ENCODE assay signal across 19 mouse cellular contexts in genomic region chr2:62549659-62550058, GRCm38 (mm10). TPM values are rescaled to one million over a fixed set of nuclear protein-coding genes. Genes with fewer than 3 reads are reported as not detected.
DNase-seq lines count a peak whose midpoint lies in the region; ATAC-seq and TF ChIP-seq lines count a peak whose summit lies in the region.
"Had no signal": no experiment of that assay in that cellular context is flagged by ENCODE, and none has a peak within 500 bp of the region (broad histone marks: within the 10 kb centered on the region; RNA-seq: fewer than 3 reads in every experiment).

No protein-coding gene starts in this region.

- no peak overlapping the region for H3K27ac ChIP-seq in heart, embryonic 11.5 days (ENCODE audit: low read depth, low read length)
- no peak overlapping the region for H3K27ac ChIP-seq in liver, embryonic 14.5 days
- H3K27ac ChIP-seq: hindbrain, embryonic 13.5 days; limb, embryonic 13.5 days; macrophage had no signal

- no peak for TF ChIP-seq EP300 in liver, embryonic 14.5 days (IDR thresholded peaks at IDR 0.05; ENCODE audit: low read depth)

- no peaks in the 10 kb centered on the region for H3K9me3 ChIP-seq in heart, embryonic 11.5 days (replicated peaks; ENCODE audit: control insufficient read depth, low read length)
- H3K9me3 ChIP-seq in liver, embryonic 14.5 days (ENCODE audit: control insufficient read depth, low read length), result no peaks in the 10 kb centered on the region
- H3K9me3 ChIP-seq: heart, embryonic 12.5 days; hindbrain, embryonic 13.5 days; limb, embryonic 13.5 days had no signal

- H3K27me3 ChIP-seq in heart, embryonic 11.5 days (ENCODE audit: control insufficient read depth, insufficient read depth, low read length), result no peaks in the 10 kb centered on the region
- no peaks in the 10 kb centered on the region for H3K27me3 ChIP-seq in liver, embryonic 14.5 days (ENCODE audit: control insufficient read depth, insufficient read depth, low read length)
- H3K27me3 ChIP-seq: heart, embryonic 12.5 days; hindbrain, embryonic 13.5 days; limb, embryonic 13.5 days had no signal

- H3K4me2 ChIP-seq in heart, embryonic 11.5 days, result no peak overlapping the region
- H3K4me2 ChIP-seq in liver, embryonic 14.5 days (ENCODE audit: low read depth), result no peak overlapping the region
- H3K4me2 ChIP-seq: heart, embryonic 12.5 days; hindbrain, embryonic 13.5 days; limb, embryonic 13.5 days had no signal

- no peaks in the 10 kb centered on the region for H3K36me3 ChIP-seq in heart, embryonic 11.5 days (ENCODE audit: control insufficient read depth, insufficient read depth, low read length)
- no peaks in the 10 kb centered on the region for H3K36me3 ChIP-seq in liver, embryonic 14.5 days (replicated peaks; ENCODE audit: control insufficient read depth, insufficient read depth, low read depth)
- H3K36me3 ChIP-seq: heart, embryonic 12.5 days; hindbrain, embryonic 13.5 days; limb, embryonic 13.5 days had no signal

- H3K9ac ChIP-seq in heart, embryonic 11.5 days (ENCODE audit: low read depth, low read length), result no peak overlapping the region
- no peak overlapping the region for H3K9ac ChIP-seq in liver, embryonic 14.5 days (replicated peaks)
- H3K9ac ChIP-seq: heart, embryonic 12.5 days; hindbrain, embryonic 13.5 days; limb, embryonic 13.5 days had no signal

- TF ChIP-seq POLR2A in lung, adult 2 months (IDR thresholded peaks at IDR 0.05; ENCODE audit: borderline replicate concordance, extremely low read depth, low read depth, low read length), result no peak

- ATAC-seq in heart, embryonic 11.5 days (replicated peaks; ENCODE audit: insufficient number of reproducible peaks, low FRiP score, low TSS enrichment), result no peak
- no peak for ATAC-seq in liver, embryonic 14.5 days (ENCODE audit: insufficient read depth)
- ATAC-seq: CD4-positive, CD25-positive, alpha-beta regulatory T cell, adult 4 months had no signal

- no peaks in the 10 kb centered on the region for H3K4me1 ChIP-seq in heart, embryonic 11.5 days (ENCODE audit: control insufficient read depth, insufficient read depth, low read length)
- no peaks in the 10 kb centered on the region for H3K4me1 ChIP-seq in lung, adult 2 months (ENCODE audit: control insufficient read depth, insufficient read depth, low read length)
- no peaks in the 10 kb centered on the region for H3K4me1 ChIP-seq in liver, embryonic 14.5 days (replicated peaks; ENCODE audit: control insufficient read depth in 2 of 2, insufficient read depth in 2 of 2, low read length in 1 of 2)
- H3K4me1 ChIP-seq: heart, embryonic 12.5 days; hindbrain, embryonic 13.5 days; limb, embryonic 13.5 days had no signal

- WGBS in heart, embryonic 11.5 days (ENCODE audit: insufficient replicate concordance), result 76% methylated on average over 3 of the region's 3 CpGs
- 72% methylated on average over 3 of the region's 3 CpGs for WGBS in lung, adult 2 months
- WGBS in liver, embryonic 14.5 days (ENCODE audit: insufficient replicate concordance), result 63% methylated on average over 3 of the region's 3 CpGs

- H3K4me3 ChIP-seq in heart, embryonic 11.5 days (ENCODE audit: low read depth, low read length), result no peak overlapping the region
- H3K4me3 ChIP-seq in lung, adult 2 months (replicated peaks; ENCODE audit: extremely low read depth, low read depth, low read length), result no peak overlapping the region
- no peak overlapping the region for H3K4me3 ChIP-seq in liver, embryonic 14.5 days (ENCODE audit: insufficient read depth in 1 of 2, low read depth in 2 of 2, low read length in 2 of 2)
- H3K4me3 ChIP-seq: erythroblast, embryonic 14.5 days; heart, embryonic 12.5 days; hindbrain, embryonic 13.5 days; limb, embryonic 13.5 days had no signal

- DNase-seq in heart, postnatal 4 days, result peak; percentile 15
- no peak for DNase-seq in lung, adult 2 months
- DNase-seq in lung, postnatal 14 days, result no peak
- peak; percentile 8 for DNase-seq in NIH3T3 (ENCODE audit: low read depth)
- DNase-seq in liver, embryonic 14.5 days (ENCODE audit: low read depth in 3 of 3, low spot score in 3 of 3), result no peak
- no peak for DNase-seq in Muller cell, postnatal 12 days (ENCODE audit: inconsistent ontology term)
- no peak for DNase-seq in retina, embryonic 14.5 days (ENCODE audit: low spot score)
- DNase-seq: adrenal gland, adult 8-10 months; cerebellum, postnatal 36 days; kidney, adult 9 months; right cerebral cortex, postnatal 25 days; thymus, postnatal 36 days had no signal

- 0 out of 2 replicates have a peak, but pooled peaks have one; percentile 19 for TF ChIP-seq CTCF in lung, adult 2 months (IDR thresholded peaks at IDR 0.05; ENCODE audit: insufficient read depth, low read length)
- TF ChIP-seq CTCF in liver, embryonic 14.5 days (IDR thresholded peaks at IDR 0.05; ENCODE audit: low read depth), result peak; percentile 55

RNA-seq across cellular contexts. Expression of gene Fap, which starts 24.2 kb away (rescaled TPM):
- total RNA-seq in heart, postnatal 4 days (2021), result 1 to 10 TPM; 8.1 to 8.2 TPM
- polyA plus RNA-seq in heart, embryonic 11.5 days (2014; fragmentation: Nextera tagmentation; extraction: Ambion mirVana), result 0.56 and 1.3 TPM in 2 replicates
- 0.19 and 0.64 TPM in 2 replicates for polyA plus RNA-seq in lung, adult 2 months (2012; rRNA removed)
- polyA plus RNA-seq in liver, embryonic 14.5 days (2012; rRNA removed), result 0.10 and 0.12 TPM in 2 replicates
- polyA plus RNA-seq in liver, embryonic 14.5 days (2014; fragmentation: Nextera tagmentation; extraction: Ambion mirVana), result 0.17 TPM in 1 of 2 replicates, not detected in the other
- polyA plus RNA-seq: erythroblast, embryonic 14.5 days had no signal

Comparison
In these comparisons a context has a peak if more than half of its experiments do, and no peak if none do; other contexts are left out.
1. DNase-seq: peak in heart, postnatal 4 days (single experiment) and NIH3T3 (single experiment); none in lung, adult 2 months (single experiment), lung, postnatal 14 days (single experiment), liver, embryonic 14.5 days (0 of 3), Muller cell, postnatal 12 days (single experiment) and retina, embryonic 14.5 days (single experiment).